25 mouse cellular contexts compared by ENCODE assay signal in genomic region chr5:149217524-149218357, GRCm38 (mm10). TPM values are rescaled to one million over a fixed set of nuclear protein-coding genes. Genes with fewer than 3 reads are reported as not detected.
DNase-seq lines count a peak whose midpoint lies in the region; ATAC-seq and TF ChIP-seq lines count a peak whose summit lies in the region.
"Had no signal": no experiment of that assay in that cellular context is flagged by ENCODE, and none has a peak within 500 bp of the region (broad histone marks: within the 10 kb centered on the region; RNA-seq: fewer than 3 reads in every experiment).

No protein-coding gene starts in this region.

- H3K36me3 ChIP-seq in forebrain, embryonic 15.5 days: peaks cover 43% of the 10 kb centered on the region
- peaks cover 21% of the 10 kb centered on the region for H3K36me3 ChIP-seq in forebrain, embryonic 11.5 days (ENCODE audit: control insufficient read depth, insufficient read depth, low read length)
- peaks cover 35% of the 10 kb centered on the region for H3K36me3 ChIP-seq in lung, embryonic 15.5 days
- H3K36me3 ChIP-seq in MEL (ENCODE audit: control insufficient read depth in 1 of 2, insufficient read depth in 2 of 2, low read length in 2 of 2): peaks cover 15 to 40% of the 10 kb centered on the region in 2 experiments

- 82% methylated on average over 6 of the region's 6 CpGs for WGBS in forebrain, embryonic 15.5 days
- WGBS in forebrain, embryonic 11.5 days: 80% methylated on average over 6 of the region's 6 CpGs
- WGBS in lung, embryonic 15.5 days: 54% methylated on average over 6 of the region's 6 CpGs

- no peaks in the 10 kb centered on the region for H3K9me3 ChIP-seq in forebrain, embryonic 15.5 days
- H3K9me3 ChIP-seq in forebrain, embryonic 11.5 days (ENCODE audit: control insufficient read depth, low read length): no peaks in the 10 kb centered on the region
- H3K9me3 ChIP-seq in lung, embryonic 15.5 days: no peaks in the 10 kb centered on the region
- H3K9me3 ChIP-seq in MEL (replicated peaks; ENCODE audit: insufficient read depth, low read length): no peaks in the 10 kb centered on the region
- H3K9me3 ChIP-seq: heart, embryonic 10.5 days; neural tube, embryonic 13.5 days had no signal

- TF ChIP-seq POLR2A in MEL (IDR thresholded peaks at IDR 0.05; ENCODE audit: control insufficient read depth in 1 of 2, insufficient read depth in 1 of 2, low read depth in 1 of 2, low read length in 2 of 2, poor library complexity in 1 of 2): peak in 1 of 2 experiments; percentile 33; a peak in 1 of 4 replicates

- no peak overlapping the region for H3K4me2 ChIP-seq in forebrain, embryonic 15.5 days (replicated peaks)
- H3K4me2 ChIP-seq in forebrain, embryonic 11.5 days (ENCODE audit: low read depth, low read length, severe bottlenecking): no peak overlapping the region
- no peak overlapping the region for H3K4me2 ChIP-seq in lung, embryonic 15.5 days
- H3K4me2 ChIP-seq: neural tube, embryonic 13.5 days had no signal

- peak; percentile 35; the same call in 1 of the 2 replicates for ATAC-seq in forebrain, embryonic 15.5 days (replicated peaks)
- ATAC-seq in forebrain, embryonic 11.5 days (replicated peaks; ENCODE audit: low FRiP score): no peak
- no peak for ATAC-seq in lung, embryonic 15.5 days (ENCODE audit: borderline replicate concordance, extremely low read depth, low FRiP score, low TSS enrichment)
- ATAC-seq: midbrain, embryonic 16.5 days had no signal

- no peak overlapping the region for H3K27ac ChIP-seq in forebrain, embryonic 15.5 days (replicated peaks)
- no peak overlapping the region for H3K27ac ChIP-seq in forebrain, embryonic 11.5 days (ENCODE audit: low read depth, low read length)
- H3K27ac ChIP-seq in lung, embryonic 15.5 days: peak overlapping the region; percentile 20; the same call in 1 of the 2 replicates
- peak overlapping the region; percentile 24 for H3K27ac ChIP-seq in MEL (ENCODE audit: control insufficient read depth, low read depth, low read length)
- H3K27ac ChIP-seq: gastrocnemius, adult 2 months; heart, embryonic 10.5 days; layer of hippocampus, adult 2 months; liver, embryonic 14.5 days; neural tube, embryonic 13.5 days had no signal

- no peak for DNase-seq in forebrain, embryonic 11.5 days (ENCODE audit: low spot score)
- no peak for DNase-seq in lung, postnatal 14 days
- DNase-seq in MEL (ENCODE audit: low read depth, low spot score): peak; percentile 59
- DNase-seq in layer of hippocampus, postnatal 10 days (ENCODE audit: low spot score in 2 of 2): no peak
- no peak for DNase-seq in gastrocnemius, postnatal 10 days
- DNase-seq: adrenal gland, postnatal 10 days; cerebellum, adult 2 months; cerebellum, postnatal 36 days; embryo, embryonic 11 days; gastrocnemius, adult 2 months; kidney, adult 8-10 months; kidney, postnatal 25 days; layer of hippocampus, postnatal 36 days; lung, postnatal 10 days; retina, postnatal 1 day; right cerebral cortex, postnatal 25 days; spleen, adult 18-20 months had no signal

- no peak overlapping the region for H3K9ac ChIP-seq in forebrain, embryonic 15.5 days (replicated peaks)
- H3K9ac ChIP-seq in forebrain, embryonic 11.5 days (ENCODE audit: low read length): no peak overlapping the region
- H3K9ac ChIP-seq in lung, embryonic 15.5 days: no peak overlapping the region
- H3K9ac ChIP-seq in MEL (ENCODE audit: control insufficient read depth, low read depth, low read length, poor library complexity, severe bottlenecking): no peak overlapping the region
- H3K9ac ChIP-seq: liver, embryonic 14.5 days; neural tube, embryonic 13.5 days had no signal

- H3K4me3 ChIP-seq in forebrain, embryonic 15.5 days: no peak overlapping the region
- H3K4me3 ChIP-seq in forebrain, embryonic 11.5 days (ENCODE audit: low read depth, low read length): no peak overlapping the region
- no peak overlapping the region for H3K4me3 ChIP-seq in lung, embryonic 15.5 days
- H3K4me3 ChIP-seq in MEL (ENCODE audit: control insufficient read depth in 1 of 2, insufficient read depth in 1 of 2, low read depth in 2 of 2, low read length in 2 of 2): no peak overlapping the region
- H3K4me3 ChIP-seq: gastrocnemius, adult 2 months; heart, embryonic 10.5 days; layer of hippocampus, adult 2 months; myocyte; neural tube, embryonic 13.5 days had no signal

- no peaks in the 10 kb centered on the region for H3K27me3 ChIP-seq in forebrain, embryonic 15.5 days
- no peaks in the 10 kb centered on the region for H3K27me3 ChIP-seq in forebrain, embryonic 11.5 days (ENCODE audit: control insufficient read depth, insufficient read depth, low read length)
- H3K27me3 ChIP-seq in lung, embryonic 15.5 days: no peaks in the 10 kb centered on the region
- no peaks in the 10 kb centered on the region for H3K27me3 ChIP-seq in MEL (ENCODE audit: control insufficient read depth in 1 of 2, insufficient read depth in 2 of 2, low read length in 2 of 2)
- H3K27me3 ChIP-seq: neural tube, embryonic 13.5 days had no signal

- TF ChIP-seq EP300 in MEL (IDR thresholded peaks at IDR 0.05; ENCODE audit: low read depth in 1 of 2, low read length in 2 of 2): peak; percentile 6 to 46; a peak in 1 of 4 replicates

- no peak for TF ChIP-seq RAD21 in MEL (IDR thresholded peaks at IDR 0.05; ENCODE audit: low read depth, low read length)

- no peaks in the 10 kb centered on the region for H3K4me1 ChIP-seq in forebrain, embryonic 15.5 days
- no peaks in the 10 kb centered on the region for H3K4me1 ChIP-seq in forebrain, embryonic 11.5 days (replicated peaks; ENCODE audit: control insufficient read depth, insufficient read depth, low read length)
- H3K4me1 ChIP-seq in lung, embryonic 15.5 days: no peaks in the 10 kb centered on the region
- H3K4me1 ChIP-seq in MEL (ENCODE audit: control insufficient read depth in 1 of 2, insufficient read depth in 2 of 2, low read length in 2 of 2): peaks cover 22 to 39% of the 10 kb centered on the region in 2 experiments
- H3K4me1 ChIP-seq: neural tube, embryonic 13.5 days had no signal

- H3K79me2 ChIP-seq in MEL (ENCODE audit: control insufficient read depth, insufficient read depth, low read length, poor library complexity): no peaks in the 10 kb centered on the region

- no peak for TF ChIP-seq CTCF in MEL (IDR thresholded peaks at IDR 0.05 in 2 of 3, conservative IDR thresholded peaks at IDR 0.05 in 1 of 3; ENCODE audit: control insufficient read depth in 1 of 3, insufficient read depth in 1 of 3, low read depth in 2 of 3, low read length in 3 of 3, poor library complexity in 1 of 3, severe bottlenecking in 1 of 3)

TF ChIP-seq in MEL, 35 proteins besides CTCF, POLR2A, EP300 and RAD21 (continues in another document):
- TF ChIP-seq RCOR1 (IDR thresholded peaks at IDR 0.05; ENCODE audit: low read depth, low read length): no peak
- 0 out of 2 replicates have a peak, but pooled peaks have one; percentile 57 for TF ChIP-seq ZMIZ1 (IDR thresholded peaks at IDR 0.05; ENCODE audit: low read depth, low read length)
- TF ChIP-seq MYC (IDR thresholded peaks at IDR 0.05; ENCODE audit: low read depth, low read length): no peak
- TF ChIP-seq ELF1 (IDR thresholded peaks at IDR 0.05; ENCODE audit: low read depth, low read length): no peak
- TF ChIP-seq NELFE (IDR thresholded peaks at IDR 0.05; ENCODE audit: low read depth, low read length): no peak
- peak; percentile 28; the same call in 1 of the 2 replicates for TF ChIP-seq ETS1 (IDR thresholded peaks at IDR 0.05; ENCODE audit: low read depth, low read length)
- no peak for TF ChIP-seq ZKSCAN1 (IDR thresholded peaks at IDR 0.05; ENCODE audit: low read depth, low read length)
- TF ChIP-seq ZC3H11A (IDR thresholded peaks at IDR 0.05; ENCODE audit: low read depth, low read length): no peak
- TF ChIP-seq TCF12 (IDR thresholded peaks at IDR 0.05; ENCODE audit: low read depth, low read length): peak; percentile 53; the same call in 1 of the 2 replicates
- TF ChIP-seq MAX (IDR thresholded peaks at IDR 0.05; ENCODE audit: low read length): 0 out of 2 replicates have a peak, but pooled peaks have one; percentile 33
- TF ChIP-seq ZNF384 (IDR thresholded peaks at IDR 0.05; ENCODE audit: low read depth, low read length): no peak
- no peak for TF ChIP-seq POLR2AphosphoS5 (IDR thresholded peaks at IDR 0.05; ENCODE audit: borderline replicate concordance, low read depth, low read length)
- no peak for TF ChIP-seq USF1 (IDR thresholded peaks at IDR 0.05; ENCODE audit: low read depth, low read length)

RNA-seq across cellular contexts. Expression of gene Hmgb1, which starts 33.5 kb away (rescaled TPM):
- 1,140 and 1,184 TPM in 2 replicates for polyA plus RNA-seq in forebrain, embryonic 15.5 days (2015; fragmentation: Nextera tagmentation; extraction: Ambion mirVana)
- 1,921 and 2,020 TPM in 2 replicates for polyA plus RNA-seq in forebrain, embryonic 11.5 days (2014; fragmentation: Nextera tagmentation; extraction: Ambion mirVana)
- polyA plus RNA-seq in lung, embryonic 15.5 days (2015; fragmentation: Nextera tagmentation; extraction: Ambion mirVana): 1,537 and 1,564 TPM in 2 replicates
- 678 and 686 TPM in 2 replicates for total RNA-seq in MEL (2012; rRNA removed)
- 100 to 1,000 TPM in 1 of 2 experiments, not detected in 1; 600 TPM for polyA plus RNA-seq in MEL (2012; ENCODE audit: insufficient read depth in 1 of 2, insufficient read length in 2 of 2, low read depth in 1 of 2, low replicate concordance in 2 of 2, missing spikeins in 1 of 2)
- total RNA-seq in layer of hippocampus, postnatal 10 days (2021): 100 to 1,000 TPM; 209 to 222 TPM
- total RNA-seq in gastrocnemius, postnatal 10 days (2021): 100 to 1,000 TPM; 176 to 183 TPM

RNA-seq across cellular contexts. Expression of gene Uspl1, which starts 33.6 kb away (rescaled TPM):
- 51.6 and 51.7 TPM in 2 replicates for polyA plus RNA-seq in forebrain, embryonic 15.5 days (2015; fragmentation: Nextera tagmentation; extraction: Ambion mirVana)
- 71.2 and 74.9 TPM in 2 replicates for polyA plus RNA-seq in forebrain, embryonic 11.5 days (2014; fragmentation: Nextera tagmentation; extraction: Ambion mirVana)
- 37.0 and 39.0 TPM in 2 replicates for polyA plus RNA-seq in lung, embryonic 15.5 days (2015; fragmentation: Nextera tagmentation; extraction: Ambion mirVana)
- total RNA-seq in MEL (2012; rRNA removed): 84.2 and 94.4 TPM in 2 replicates
- 100 to 1,000 TPM in 1 of 2 experiments, 10 to 100 TPM in 1; 68.5 to 179 TPM for polyA plus RNA-seq in MEL (2012; ENCODE audit: insufficient read depth in 1 of 2, insufficient read length in 2 of 2, low read depth in 1 of 2, low replicate concordance in 2 of 2, missing spikeins in 1 of 2)
- total RNA-seq in layer of hippocampus, postnatal 10 days (2021): 10 to 100 TPM; 45.4 to 45.9 TPM
- 10 to 100 TPM; 22.7 to 25.9 TPM for total RNA-seq in gastrocnemius, postnatal 10 days (2021)

RNA-seq across cellular contexts. Expression of gene Alox5ap, which starts 46.8 kb away (rescaled TPM):
- polyA plus RNA-seq in forebrain, embryonic 15.5 days (2015; fragmentation: Nextera tagmentation; extraction: Ambion mirVana): 8.3 and 8.8 TPM in 2 replicates
- 4.5 and 4.7 TPM in 2 replicates for polyA plus RNA-seq in forebrain, embryonic 11.5 days (2014; fragmentation: Nextera tagmentation; extraction: Ambion mirVana)
- polyA plus RNA-seq in lung, embryonic 15.5 days (2015; fragmentation: Nextera tagmentation; extraction: Ambion mirVana): 19.9 and 22.4 TPM in 2 replicates
- 47.5 and 56.4 TPM in 2 replicates for total RNA-seq in MEL (2012; rRNA removed)
- 100 to 1,000 TPM in 1 of 2 experiments, not detected in 1; 157 TPM for polyA plus RNA-seq in MEL (2012; ENCODE audit: insufficient read depth in 1 of 2, insufficient read length in 2 of 2, low read depth in 1 of 2, low replicate concordance in 2 of 2, missing spikeins in 1 of 2)
- 1 to 10 TPM; 7.9 to 9.6 TPM for total RNA-seq in layer of hippocampus, postnatal 10 days (2021)
- total RNA-seq in gastrocnemius, postnatal 10 days (2021): 10 to 100 TPM in 1 of 2 experiments, 1 to 10 TPM in 1; 7.3 to 10.5 TPM

Comparison
In these comparisons a context has a peak if more than half of its experiments do, and no peak if none do; other contexts are left out.
1. H3K27ac ChIP-seq: peak in lung, embryonic 15.5 days (single experiment) and MEL (single experiment); none in forebrain, embryonic 15.5 days (single experiment) and forebrain, embryonic 11.5 days (single experiment).